Mouse (Mus musculus): ENCODE data around the gene Fbln7. TPM values are rescaled to one million over a fixed set of nuclear protein-coding genes. Genes with fewer than 3 reads are reported as not detected.
A peak's percentile ranks its signal among the peaks of the same experiment; 100 is the strongest.

Fbln7 gene
- polyA plus RNA-seq, 1 experiment from 2014 or later: 2.2 TPM

DNA sequence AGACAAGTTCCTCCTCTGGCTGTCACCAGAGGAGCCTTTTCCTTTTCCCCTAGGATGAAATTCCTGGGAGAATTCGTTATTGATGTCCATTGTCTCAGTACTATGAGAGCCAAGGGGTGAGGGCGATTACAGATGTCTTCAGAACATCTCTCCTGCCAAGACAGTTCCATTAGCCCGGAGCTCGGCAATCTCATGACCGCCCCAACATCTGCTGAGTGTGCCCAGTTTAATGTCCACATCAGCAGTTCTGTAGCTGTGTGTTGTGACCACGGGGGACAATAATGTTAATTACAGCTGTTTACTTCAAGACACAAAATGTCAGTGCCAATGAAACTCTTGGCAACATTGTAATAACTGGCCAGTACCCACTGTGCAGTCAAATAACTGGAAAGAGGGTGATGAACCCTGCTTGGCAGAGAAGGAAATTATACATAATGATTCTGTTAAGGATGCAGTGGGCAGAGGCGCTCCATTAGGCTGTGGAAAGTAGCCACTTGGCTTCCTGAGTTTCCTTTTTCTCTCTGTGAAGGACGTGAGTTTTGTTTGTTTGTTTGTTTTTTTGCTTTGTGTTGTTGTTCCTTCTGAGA, 22.5 kb downstream of the Fbln7 start:
- 80% methylated on average over 8 of the region's 8 CpGs for WGBS
- Histone ChIP-seq H3K9ac (ENCODE audit: low read length) (no peak overlapping the region), H3K36me3 (ENCODE audit: control insufficient read depth, insufficient read depth, low read length) (no peaks in the 10 kb centered on the region), H3K4me2 (ENCODE audit: low read depth, low read length, severe bottlenecking) (no peak overlapping the region), H3K4me1 (replicated peaks; ENCODE audit: control insufficient read depth, insufficient read depth, low read length) (no peaks in the 10 kb centered on the region), H3K27ac (ENCODE audit: low read depth, low read length) (no peak overlapping the region), H3K9me3 (ENCODE audit: control insufficient read depth, low read length) (no peaks in the 10 kb centered on the region), H3K27me3 (ENCODE audit: control insufficient read depth, insufficient read depth, low read length) (no peaks in the 10 kb centered on the region), H3K4me3 (ENCODE audit: low read depth, low read length) (no peak overlapping the region)
- DNase-seq (ENCODE audit: low spot score): no peak
- no peak for ATAC-seq (replicated peaks; ENCODE audit: low FRiP score)

DNA sequence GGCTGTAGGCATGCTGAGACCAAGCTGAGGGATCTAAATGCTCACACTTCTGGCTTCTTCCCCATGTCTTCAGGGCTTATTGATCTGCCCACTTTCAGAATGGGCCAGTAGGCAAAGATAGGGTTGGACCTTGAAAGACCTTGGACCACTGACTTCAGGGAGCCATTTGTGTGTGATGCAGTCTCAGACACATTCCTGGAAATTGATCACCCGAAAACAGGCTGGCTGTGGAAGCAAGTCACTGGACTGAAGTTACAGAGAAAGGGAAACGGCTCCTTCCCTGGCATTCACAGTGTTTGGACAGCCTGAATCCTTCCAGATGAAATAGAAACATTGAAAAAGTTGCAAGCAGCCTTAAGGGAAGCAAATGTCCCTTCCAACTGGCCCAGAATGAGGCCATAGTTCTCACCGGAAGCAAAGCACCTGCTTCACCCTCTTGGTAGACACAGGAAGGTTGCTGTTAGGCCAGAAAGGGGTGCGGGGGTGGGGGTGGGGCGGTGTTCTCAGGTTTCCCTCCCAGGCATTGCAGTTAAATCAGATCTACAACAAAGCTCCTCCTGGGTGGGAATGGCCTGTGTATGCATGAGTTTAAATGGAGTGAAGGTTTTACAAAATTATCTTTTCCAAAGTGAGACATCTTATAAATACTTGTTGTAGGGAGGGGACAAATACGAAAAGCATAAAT, 25.2 kb downstream of the Fbln7 start:
- 63% methylated on average over 6 of the region's 6 CpGs for WGBS
- no peaks in the 10 kb centered on the region for H3K27me3 ChIP-seq (ENCODE audit: control insufficient read depth, insufficient read depth, low read length)
- H3K4me1 ChIP-seq (replicated peaks; ENCODE audit: control insufficient read depth, insufficient read depth, low read length): 0 out of 2 replicates have a peak, but pooled peaks cover 2% of the 10 kb centered on the region
- H3K27ac ChIP-seq (ENCODE audit: low read depth, low read length): no peak overlapping the region
- no peak for DNase-seq (ENCODE audit: low spot score)
- H3K4me3 ChIP-seq (ENCODE audit: low read depth, low read length): no peak overlapping the region
- H3K9me3 ChIP-seq (ENCODE audit: control insufficient read depth, low read length): peaks cover 4% of the 10 kb centered on the region; the same call in 1 of the 2 replicates
- no peak for ATAC-seq (replicated peaks; ENCODE audit: low FRiP score)
- H3K9ac ChIP-seq (ENCODE audit: low read length): no peak overlapping the region
- H3K36me3 ChIP-seq (ENCODE audit: control insufficient read depth, insufficient read depth, low read length): no peaks in the 10 kb centered on the region
- no peak overlapping the region for H3K4me2 ChIP-seq (ENCODE audit: low read depth, low read length, severe bottlenecking)

DNA sequence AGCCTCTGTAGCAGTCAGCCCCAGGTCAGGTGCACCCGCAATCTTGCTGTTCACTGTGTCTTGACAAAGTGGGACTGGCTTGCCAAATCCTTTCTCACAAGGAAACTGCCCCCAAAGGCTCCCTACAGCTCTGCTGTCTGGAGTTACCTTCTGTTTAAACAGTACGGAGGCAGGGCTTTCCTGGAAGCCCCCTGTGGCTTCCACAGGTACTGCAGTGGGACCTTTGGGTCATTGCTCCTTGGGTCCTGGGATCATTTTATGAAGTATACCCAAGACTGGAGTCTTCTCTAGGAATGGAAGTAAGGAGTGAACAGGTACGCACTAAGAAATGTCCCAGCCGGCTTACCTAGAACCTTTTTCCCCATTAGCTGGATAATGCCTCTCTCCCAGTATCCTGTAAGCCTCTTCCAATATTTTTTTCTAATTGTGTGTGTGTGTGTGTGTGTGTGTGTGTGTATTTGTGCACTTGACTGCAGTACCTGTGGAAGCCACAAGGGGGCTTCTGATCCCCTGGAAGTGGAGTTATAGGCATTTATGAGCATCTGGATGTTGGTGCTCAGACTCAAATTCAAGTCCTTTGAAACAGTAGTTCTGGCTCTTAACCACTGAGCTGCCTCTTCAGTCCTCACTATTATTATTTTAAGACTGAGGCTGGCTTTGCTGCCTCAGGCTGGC, 28.0 kb downstream of the Fbln7 start:
- Histone ChIP-seq H3K4me2 (ENCODE audit: low read depth, low read length, severe bottlenecking) (no peak overlapping the region), H3K36me3 (ENCODE audit: control insufficient read depth, insufficient read depth, low read length) (no peaks in the 10 kb centered on the region), H3K27me3 (ENCODE audit: control insufficient read depth, insufficient read depth, low read length) (no peaks in the 10 kb centered on the region), H3K4me1 (replicated peaks; ENCODE audit: control insufficient read depth, insufficient read depth, low read length) (0 out of 2 replicates have a peak, but pooled peaks cover 2% of the 10 kb centered on the region), H3K4me3 (ENCODE audit: low read depth, low read length) (no peak overlapping the region), H3K9ac (ENCODE audit: low read length) (no peak overlapping the region), H3K9me3 (ENCODE audit: control insufficient read depth, low read length) (peaks cover 4% of the 10 kb centered on the region; the same call in 1 of the 2 replicates), H3K27ac (ENCODE audit: low read depth, low read length) (no peak overlapping the region)
- ATAC-seq (replicated peaks; ENCODE audit: low FRiP score) (no peak), DNase-seq (ENCODE audit: low spot score) (no peak)
- WGBS: 93% methylated on average over 4 of the region's 4 CpGs

DNA sequence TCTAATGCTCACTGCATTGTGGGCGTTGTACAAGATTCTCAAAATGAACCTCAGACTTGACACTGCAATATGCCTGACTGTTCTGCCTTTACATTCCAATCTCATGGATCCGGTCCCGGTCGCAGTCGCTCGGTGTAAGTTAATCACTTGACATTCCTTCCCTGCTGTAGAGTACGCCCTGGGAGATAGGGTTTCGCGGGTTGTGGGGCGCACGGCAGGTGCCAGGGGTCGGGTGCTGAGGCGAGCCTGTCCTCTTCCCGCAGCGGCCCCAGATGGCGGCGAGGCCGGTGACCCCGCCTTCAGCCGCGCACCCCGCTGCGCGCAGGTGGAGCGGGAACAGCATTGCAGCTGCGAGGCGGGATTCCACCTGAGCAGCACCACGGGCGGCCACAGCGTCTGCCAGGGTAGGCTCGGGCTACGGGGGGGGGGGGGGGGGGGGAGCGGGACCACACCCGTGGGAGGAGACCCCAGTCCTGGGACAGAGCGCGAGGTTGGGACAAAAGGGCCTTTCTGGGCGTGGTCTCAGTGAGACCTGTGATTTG, 29.5 kb downstream of the Fbln7 start:
- WGBS: 5% methylated on average over 35 of the region's 37 CpGs
- H3K4me3 ChIP-seq (ENCODE audit: low read depth, low read length): peak overlapping the region; percentile 28
- H3K4me1 ChIP-seq (replicated peaks; ENCODE audit: control insufficient read depth, insufficient read depth, low read length): 0 out of 2 replicates have a peak, but pooled peaks cover 2% of the 10 kb centered on the region
- no peaks in the 10 kb centered on the region for H3K27me3 ChIP-seq (ENCODE audit: control insufficient read depth, insufficient read depth, low read length)
- peak overlapping the region; percentile 71 for H3K4me2 ChIP-seq (ENCODE audit: low read depth, low read length, severe bottlenecking)
- peak overlapping the region; percentile 51 for H3K9ac ChIP-seq (ENCODE audit: low read length)
- DNase-seq (ENCODE audit: low spot score) (peak; percentile 64), ATAC-seq (replicated peaks; ENCODE audit: low FRiP score) (peak; percentile 42; the same call in 1 of the 2 replicates)
- no peak overlapping the region for H3K27ac ChIP-seq (ENCODE audit: low read depth, low read length)
- no peaks in the 10 kb centered on the region for H3K36me3 ChIP-seq (ENCODE audit: control insufficient read depth, insufficient read depth, low read length)
- H3K9me3 ChIP-seq (ENCODE audit: control insufficient read depth, low read length): peaks cover 4% of the 10 kb centered on the region; the same call in 1 of the 2 replicates

DNA sequence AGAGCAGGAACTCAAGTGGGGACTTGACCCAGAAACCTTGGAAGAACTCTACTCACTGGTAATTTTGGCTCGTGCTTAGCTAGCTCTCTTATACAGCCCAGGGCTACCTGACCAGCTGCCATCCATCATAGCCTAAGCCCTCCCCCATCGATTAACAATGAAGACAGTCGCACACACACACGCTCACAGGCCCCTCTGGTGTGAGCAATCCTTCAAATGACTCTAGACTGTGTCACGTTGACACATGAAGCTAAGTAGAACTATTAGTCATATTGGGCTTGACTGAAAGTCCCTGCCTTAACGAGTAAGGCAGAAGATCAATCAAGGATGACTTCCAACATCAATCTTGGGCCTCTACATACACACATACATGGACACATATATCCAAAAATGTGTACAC, 40.1 kb downstream of the Fbln7 start:
- no peaks in the 10 kb centered on the region for H3K4me1 ChIP-seq (replicated peaks; ENCODE audit: control insufficient read depth, insufficient read depth, low read length)
- H3K4me2 ChIP-seq (ENCODE audit: low read depth, low read length, severe bottlenecking): no peak overlapping the region
- WGBS: 88% methylated on average over 6 of the region's 6 CpGs
- no peaks in the 10 kb centered on the region for H3K9me3 ChIP-seq (ENCODE audit: control insufficient read depth, low read length)
- no peak overlapping the region for H3K27ac ChIP-seq (ENCODE audit: low read depth, low read length)
- H3K27me3 ChIP-seq (ENCODE audit: control insufficient read depth, insufficient read depth, low read length): no peaks in the 10 kb centered on the region
- H3K4me3 ChIP-seq (ENCODE audit: low read depth, low read length): no peak overlapping the region
- no peak for ATAC-seq (replicated peaks; ENCODE audit: low FRiP score)
- no peaks in the 10 kb centered on the region for H3K36me3 ChIP-seq (ENCODE audit: control insufficient read depth, insufficient read depth, low read length)
- DNase-seq (ENCODE audit: low spot score): no peak
- no peak overlapping the region for H3K9ac ChIP-seq (ENCODE audit: low read length)

DNA sequence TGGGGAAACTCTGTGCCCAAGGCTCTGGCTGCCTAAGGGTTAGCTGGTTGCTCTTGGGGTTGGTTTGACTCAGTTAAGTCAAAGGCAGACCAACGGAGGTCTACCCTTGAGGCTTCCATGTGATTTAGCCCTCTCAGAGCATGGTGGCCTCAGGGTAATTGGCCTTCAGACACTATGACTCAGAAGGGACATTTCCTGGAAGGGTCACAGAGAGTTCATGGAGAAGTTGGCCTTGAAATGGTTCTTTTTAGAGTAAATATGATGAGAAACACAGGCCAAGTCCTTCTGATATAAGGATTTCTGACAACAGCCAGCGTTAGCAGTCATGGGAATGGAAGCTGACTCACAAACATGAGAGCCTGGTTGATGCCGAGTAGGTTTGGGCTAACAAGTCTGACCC, 40.9 kb downstream of the Fbln7 start:
- Histone ChIP-seq H3K27ac (ENCODE audit: low read depth, low read length) (no peak overlapping the region), H3K27me3 (ENCODE audit: control insufficient read depth, insufficient read depth, low read length) (no peaks in the 10 kb centered on the region), H3K9me3 (ENCODE audit: control insufficient read depth, low read length) (no peaks in the 10 kb centered on the region), H3K4me1 (replicated peaks; ENCODE audit: control insufficient read depth, insufficient read depth, low read length) (no peaks in the 10 kb centered on the region), H3K4me3 (ENCODE audit: low read depth, low read length) (no peak overlapping the region), H3K4me2 (ENCODE audit: low read depth, low read length, severe bottlenecking) (no peak overlapping the region), H3K9ac (ENCODE audit: low read length) (no peak overlapping the region), H3K36me3 (ENCODE audit: control insufficient read depth, insufficient read depth, low read length) (no peaks in the 10 kb centered on the region)
- DNase-seq (ENCODE audit: low spot score): no peak
- 85% methylated on average over 3 of the region's 3 CpGs for WGBS
- ATAC-seq (replicated peaks; ENCODE audit: low FRiP score): no peak

DNA sequence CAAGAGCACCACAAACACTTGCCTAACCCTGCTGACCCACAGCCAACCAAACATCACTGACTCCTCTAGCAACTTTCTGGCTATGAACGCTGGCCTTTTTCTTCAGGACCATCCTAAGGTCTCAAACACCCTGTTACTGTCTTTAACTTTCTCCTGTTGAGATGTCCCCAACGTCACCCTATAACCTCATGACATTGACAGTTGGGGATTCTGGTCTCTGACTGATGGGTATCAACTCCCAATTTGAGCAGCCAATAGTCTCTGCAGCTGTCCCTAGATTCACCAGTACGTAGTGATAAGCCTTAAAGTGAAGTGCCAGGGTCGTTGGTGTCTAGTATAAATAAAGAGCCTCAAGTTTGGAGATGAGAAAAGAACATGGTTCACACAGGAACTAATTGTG, 52.2 kb downstream of the Fbln7 start:
- DNase-seq (ENCODE audit: low spot score) (no peak), ATAC-seq (replicated peaks; ENCODE audit: low FRiP score) (no peak)
- Histone ChIP-seq H3K9me3 (ENCODE audit: control insufficient read depth, low read length) (no peaks in the 10 kb centered on the region), H3K4me2 (ENCODE audit: low read depth, low read length, severe bottlenecking) (no peak overlapping the region), H3K36me3 (ENCODE audit: control insufficient read depth, insufficient read depth, low read length) (no peaks in the 10 kb centered on the region), H3K4me1 (replicated peaks; ENCODE audit: control insufficient read depth, insufficient read depth, low read length) (no peaks in the 10 kb centered on the region), H3K9ac (ENCODE audit: low read length) (no peak overlapping the region), H3K27me3 (ENCODE audit: control insufficient read depth, insufficient read depth, low read length) (no peaks in the 10 kb centered on the region), H3K27ac (ENCODE audit: low read depth, low read length) (no peak overlapping the region), H3K4me3 (ENCODE audit: low read depth, low read length) (no peak overlapping the region)
- 90% methylated on average over 4 of the region's 4 CpGs for WGBS

DNA sequence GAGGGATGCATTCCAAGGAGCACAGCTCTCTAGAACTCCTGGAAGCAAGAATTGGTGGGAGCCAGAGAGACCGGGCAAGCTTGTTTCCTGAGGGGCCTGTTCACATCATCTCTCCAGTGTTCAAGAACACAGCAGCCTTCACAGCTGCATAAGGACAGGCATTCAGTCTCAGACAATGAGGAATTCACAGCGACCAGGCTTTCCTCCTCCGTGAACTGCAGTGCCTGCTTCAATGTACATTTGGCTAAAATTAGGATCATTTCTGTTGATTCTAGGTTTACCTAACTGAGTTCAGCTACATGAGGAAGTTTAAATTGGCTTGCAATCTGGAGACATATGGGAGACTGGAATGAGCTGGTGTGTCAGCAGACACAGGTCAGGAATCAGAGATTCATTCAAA, 53.7 kb downstream of the Fbln7 start:
- Histone ChIP-seq H3K36me3 (ENCODE audit: control insufficient read depth, insufficient read depth, low read length) (no peaks in the 10 kb centered on the region), H3K4me3 (ENCODE audit: low read depth, low read length) (no peak overlapping the region), H3K27ac (ENCODE audit: low read depth, low read length) (no peak overlapping the region), H3K9me3 (ENCODE audit: control insufficient read depth, low read length) (no peaks in the 10 kb centered on the region), H3K9ac (ENCODE audit: low read length) (no peak overlapping the region), H3K27me3 (ENCODE audit: control insufficient read depth, insufficient read depth, low read length) (no peaks in the 10 kb centered on the region), H3K4me1 (replicated peaks; ENCODE audit: control insufficient read depth, insufficient read depth, low read length) (no peaks in the 10 kb centered on the region), H3K4me2 (ENCODE audit: low read depth, low read length, severe bottlenecking) (no peak overlapping the region)
- DNase-seq (ENCODE audit: low spot score) (no peak), ATAC-seq (replicated peaks; ENCODE audit: low FRiP score) (no peak)
- 76% methylated on average over 3 of the region's 3 CpGs for WGBS

Measured in forebrain, embryonic 11.5 days (tissue).